Mouse (Mus musculus) embryonic facial prominence, embryonic 14.5 days (tissue): ENCODE measurements around the gene Iqschfp. TPM values are rescaled to one million over a fixed set of nuclear protein-coding genes. Genes with fewer than 3 reads are reported as not detected.

Experiments used
- ATAC-seq: fragments of 200-750 bp; cut with Nextera tagmentation; 2 replicates; pipeline ENCODE4 v1.8.0; 2017; ENCODE audit warnings: low read depth, moderate number of reproducible peaks, moderate TSS enrichment
- DNase-seq: peaks from one replicate; pipeline ENCODE4 v3.0.0-alpha.2; 2015; ENCODE audit warnings: low spot score
- H3K27ac ChIP-seq: fragments of 300-500 bp; sonication (generic); replicated peaks from 2 replicates; pipeline ENCODE4 v1.5.1; 2014; ENCODE audit warnings: low read depth, mild to moderate bottlenecking, low read length, moderate library complexity
- H3K27me3 ChIP-seq: fragments of 300-500 bp; sonication (generic); replicated peaks from 2 replicates; pipeline ENCODE4 v1.6.1; 2014; ENCODE audit warnings: low read length; ENCODE audit not compliant: control insufficient read depth, insufficient read depth
- H3K36me3 ChIP-seq: fragments of 300-500 bp; sonication (generic); 2 replicates; pipeline ENCODE4 v1.6.1; 2014; ENCODE audit warnings: low read length, mixed read lengths; ENCODE audit not compliant: control insufficient read depth, insufficient read depth
- H3K4me1 ChIP-seq: fragments of 300-500 bp; sonication (generic); 2 replicates; pipeline ENCODE4 v1.6.1; 2014; ENCODE audit warnings: antibody characterized with exemption, low read length; ENCODE audit not compliant: control insufficient read depth, insufficient read depth
- H3K4me2 ChIP-seq: fragments of 300-500 bp; sonication (generic); 2 replicates; pipeline ENCODE4 v1.6.1; 2014; ENCODE audit warnings: low read depth, mild to moderate bottlenecking, low read length, moderate library complexity, mixed read lengths
- H3K4me3 ChIP-seq: fragments of 300-500 bp; sonication (generic); 2 replicates; pipeline ENCODE4 v1.5.1; 2014; ENCODE audit warnings: low read depth, mild to moderate bottlenecking, low read length
- H3K9ac ChIP-seq: fragments of 300-500 bp; sonication (generic); 2 replicates; pipeline ENCODE4 v1.6.1; 2014; ENCODE audit warnings: low read depth, mild to moderate bottlenecking, low read length, moderate library complexity, mixed read lengths
- H3K9me3 ChIP-seq: fragments of 300-500 bp; sonication (generic); 2 replicates; pipeline ENCODE4 v1.6.1; 2016; ENCODE audit warnings: low read length; ENCODE audit not compliant: control insufficient read depth
- WGBS: fragments of 180-500 bp; shearing (Covaris S2); extraction: QIAGEN DNeasy Blood & Tissue Kit; methylation state at CpG from one replicate; pipeline ENCODE4 v1.1.7; 2014; 5-methylcytosine and 5-hydroxymethylcytosine counted together
- polyA plus RNA-seq: library from polyadenylated mRNA; unstranded; fragments of >200 nt; fragmentation: Nextera tagmentation; extraction: Ambion mirVana; gene quantifications from 2 replicates; pipeline ENCODE4 v1.2.1, GENCODE M21; 2014

Iqschfp gene
- polyA plus RNA-seq, 1 experiment from 2014 or later, result 1.2 TPM

GRCm38 (mm10) chr3:68496513-68496912 is 604.5 kb downstream of the Iqschfp start:
- peaks cover 24% of the 10 kb centered on the region for H3K4me1 ChIP-seq
- 47% methylated on average over 6 of the region's 6 CpGs for WGBS
- peak overlapping the region; percentile 99 for H3K4me2 ChIP-seq
- H3K9me3 ChIP-seq, result no peaks in the 10 kb centered on the region
- H3K27me3 ChIP-seq, result no peaks in the 10 kb centered on the region; the same call in 1 of the 2 replicates
- H3K36me3 ChIP-seq, result no peaks in the 10 kb centered on the region
- DNase-seq (no peak), ATAC-seq (no peak)
- H3K4me3 ChIP-seq, result peak overlapping the region; percentile 80; the same call in 1 of the 2 replicates
- no peak overlapping the region for H3K27ac ChIP-seq
- no peak overlapping the region for H3K9ac ChIP-seq

GRCm38 (mm10) chr3:68499532-68500152 is 607.6 kb downstream of the Iqschfp start:
- DNase-seq (no peak), ATAC-seq (no peak)
- no peaks in the 10 kb centered on the region for H3K36me3 ChIP-seq
- H3K27me3 ChIP-seq, result no peaks in the 10 kb centered on the region; the same call in 1 of the 2 replicates
- no peak overlapping the region for H3K4me3 ChIP-seq
- H3K4me1 ChIP-seq, result peaks cover 11% of the 10 kb centered on the region
- H3K4me2 ChIP-seq, result no peak overlapping the region
- 89% methylated on average over 6 of the region's 6 CpGs for WGBS
- no peaks in the 10 kb centered on the region for H3K9me3 ChIP-seq
- no peak overlapping the region for H3K27ac ChIP-seq
- no peak overlapping the region for H3K9ac ChIP-seq

DNA sequence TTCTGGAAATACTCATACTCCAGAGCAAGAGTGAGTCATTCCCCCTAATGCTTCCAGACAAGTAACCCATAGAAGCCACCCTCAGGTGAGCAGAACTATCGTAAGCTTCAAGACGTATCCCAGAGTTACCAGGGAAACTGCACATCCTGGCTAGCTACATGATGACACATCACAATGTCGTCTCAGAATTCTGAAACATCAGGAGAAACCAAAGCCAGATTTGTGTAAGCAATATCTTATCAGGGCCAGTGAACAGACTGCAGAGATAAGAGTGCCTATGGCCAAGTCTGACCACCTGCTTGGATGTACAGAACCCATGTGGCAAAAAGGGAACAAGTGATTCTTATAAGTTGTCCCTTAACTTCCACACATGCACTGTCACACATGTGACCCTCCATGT is 612.8 kb downstream of the Iqschfp start:
- no peaks in the 10 kb centered on the region for H3K27me3 ChIP-seq
- ATAC-seq (no peak), DNase-seq (no peak)
- no peak overlapping the region for H3K4me3 ChIP-seq
- no peak overlapping the region for H3K9ac ChIP-seq
- peaks cover 5% of the 10 kb centered on the region; the same call in 1 of the 2 replicates for H3K4me1 ChIP-seq
- H3K27ac ChIP-seq, result no peak overlapping the region
- no peak overlapping the region for H3K4me2 ChIP-seq
- 81% methylated on average over 3 of the region's 3 CpGs for WGBS
- H3K9me3 ChIP-seq, result no peaks in the 10 kb centered on the region
- no peaks in the 10 kb centered on the region for H3K36me3 ChIP-seq

DNA sequence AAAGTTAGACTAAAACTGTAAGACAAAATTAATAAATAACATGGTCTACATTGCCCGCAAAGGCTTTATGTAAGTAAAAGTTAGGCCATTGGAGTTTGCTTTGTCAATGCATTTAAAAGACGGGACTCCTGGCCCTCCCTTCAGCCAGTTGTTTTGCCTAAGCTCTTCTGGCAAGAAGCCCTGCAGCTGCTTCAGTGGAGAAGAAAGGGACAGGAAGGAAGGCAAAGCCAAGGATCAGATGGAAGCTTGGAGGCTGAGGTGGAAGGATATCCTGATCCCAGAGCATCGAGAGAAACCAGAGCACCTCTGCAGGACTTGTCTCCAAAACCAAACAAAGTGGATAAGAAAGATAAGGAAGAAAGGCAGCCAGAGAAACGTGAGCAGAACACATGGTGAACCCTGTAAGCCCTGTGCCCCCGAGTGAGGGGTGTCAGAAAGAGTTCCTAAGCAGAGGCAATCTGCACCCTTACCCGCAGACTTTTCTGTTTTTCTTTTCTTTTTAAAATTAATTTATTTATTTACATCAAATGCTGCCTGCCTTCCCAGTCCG is 614.8 kb downstream of the Iqschfp start:
- no peak overlapping the region for H3K27ac ChIP-seq
- H3K4me1 ChIP-seq, result peaks cover 5% of the 10 kb centered on the region
- H3K4me2 ChIP-seq, result no peak overlapping the region
- H3K27me3 ChIP-seq, result no peaks in the 10 kb centered on the region
- no peaks in the 10 kb centered on the region for H3K9me3 ChIP-seq
- ATAC-seq (no peak), DNase-seq (peak; percentile 83)
- no peak overlapping the region for H3K9ac ChIP-seq
- no peak overlapping the region for H3K4me3 ChIP-seq
- 53% methylated on average over 7 of the region's 7 CpGs for WGBS
- H3K36me3 ChIP-seq, result no peaks in the 10 kb centered on the region

GRCm38 (mm10) chr3:68508629-68509028 is 616.6 kb downstream of the Iqschfp start:
- 54% methylated on average over 6 of the region's 6 CpGs for WGBS
- peaks cover 5% of the 10 kb centered on the region for H3K4me1 ChIP-seq
- no peaks in the 10 kb centered on the region for H3K9me3 ChIP-seq
- H3K4me3 ChIP-seq, result no peak overlapping the region
- no peaks in the 10 kb centered on the region for H3K27me3 ChIP-seq
- ATAC-seq (peak; percentile 69; the same call in 1 of the 2 replicates), DNase-seq (peak; percentile 70)
- no peak overlapping the region for H3K9ac ChIP-seq
- H3K36me3 ChIP-seq, result no peaks in the 10 kb centered on the region
- no peak overlapping the region for H3K4me2 ChIP-seq
- 0 out of 2 replicates have a peak overlapping the region, but pooled peaks have one; percentile 24 for H3K27ac ChIP-seq

DNA sequence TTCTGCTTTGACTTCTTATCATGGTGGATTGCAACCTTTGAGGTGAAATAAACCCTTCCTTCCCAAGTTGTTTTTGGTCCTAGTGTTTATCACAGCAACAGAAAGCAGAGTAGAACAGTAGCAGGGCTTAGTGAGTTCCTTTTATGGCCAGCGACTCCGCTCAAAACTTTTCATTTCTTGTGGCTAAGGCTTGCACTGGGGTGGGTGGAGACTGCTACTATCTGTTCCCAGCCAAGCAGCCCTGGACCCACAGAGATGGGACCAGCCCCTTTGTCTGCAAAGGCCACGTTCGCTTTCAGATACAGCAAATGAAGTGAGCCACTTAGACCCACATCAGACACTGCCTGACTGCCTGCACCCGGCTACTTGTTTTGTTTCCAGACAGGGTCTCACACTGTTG is 618.8 kb downstream of the Iqschfp start:
- DNase-seq (no peak), ATAC-seq (no peak)
- no peak overlapping the region for H3K4me2 ChIP-seq
- H3K27me3 ChIP-seq, result no peaks in the 10 kb centered on the region
- 85% methylated on average over 5 of the region's 5 CpGs for WGBS
- no peaks in the 10 kb centered on the region for H3K9me3 ChIP-seq
- H3K27ac ChIP-seq, result no peak overlapping the region
- peaks cover 5% of the 10 kb centered on the region for H3K4me1 ChIP-seq
- no peak overlapping the region for H3K4me3 ChIP-seq
- H3K9ac ChIP-seq, result no peak overlapping the region
- H3K36me3 ChIP-seq, result no peaks in the 10 kb centered on the region

GRCm38 (mm10) chr3:68511744-68512143 is 619.7 kb downstream of the Iqschfp start:
- H3K9ac ChIP-seq, result no peak overlapping the region
- no peak for ATAC-seq
- H3K36me3 ChIP-seq, result no peaks in the 10 kb centered on the region
- no peak overlapping the region for H3K27ac ChIP-seq
- H3K4me1 ChIP-seq, result peaks cover 5% of the 10 kb centered on the region
- H3K4me2 ChIP-seq, result no peak overlapping the region
- H3K9me3 ChIP-seq, result no peaks in the 10 kb centered on the region
- 75% methylated on average over 4 of the region's 4 CpGs for WGBS
- no peak overlapping the region for H3K4me3 ChIP-seq
- H3K27me3 ChIP-seq, result no peaks in the 10 kb centered on the region
- no peak for DNase-seq

DNA sequence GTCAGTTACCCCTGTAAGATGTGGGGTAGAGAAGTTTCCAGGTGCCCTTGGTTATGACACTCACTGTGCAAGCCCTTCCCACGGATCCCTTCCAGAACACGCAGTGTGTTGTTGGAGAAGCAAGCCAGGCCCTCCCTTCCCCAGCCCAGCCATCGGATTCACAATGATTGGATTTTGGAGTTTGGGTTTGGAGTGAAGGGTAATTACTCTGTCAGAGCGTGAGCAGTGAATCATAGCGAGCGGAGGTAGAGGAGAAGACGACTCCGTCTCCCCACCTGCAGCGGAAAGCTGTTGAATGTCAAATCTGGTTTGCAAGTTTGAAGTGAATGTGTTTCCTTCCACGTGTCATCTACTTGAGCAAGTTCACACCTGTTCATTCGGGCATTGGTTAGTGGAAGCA is 620.3 kb downstream of the Iqschfp start:
- Histone ChIP-seq H3K27me3 (no peaks in the 10 kb centered on the region), H3K4me1 (peaks cover 5% of the 10 kb centered on the region), H3K4me3 (no peak overlapping the region), H3K4me2 (no peak overlapping the region), H3K27ac (no peak overlapping the region), H3K9ac (no peak overlapping the region), H3K36me3 (no peaks in the 10 kb centered on the region), H3K9me3 (no peaks in the 10 kb centered on the region)
- WGBS, result 73% methylated on average over 11 of the region's 11 CpGs
- DNase-seq (peak; percentile 15), ATAC-seq (no peak)
